Mouse (Mus musculus) heart, adult 8-10 months (tissue): ENCODE measurements around the gene Gramd1b. TPM values are rescaled to one million over a fixed set of nuclear protein-coding genes. Genes with fewer than 3 reads are reported as not detected.

Experiments
- DNase-seq: peaks from one replicate; pipeline ENCODE4 v3.0.0; 2022; ENCODE audit warnings: low spot score
- total RNA-seq, 4 experiments: library from RNA; stranded (reverse); gene quantifications; 2 replicates each; pipeline ENCODE4 v1.2.4; 2022

Gramd1b gene
- total RNA-seq, 4 experiments from 2014 or later = 12.8 to 28.0 (median 19.8) TPM

GRCm38 (mm10) chr9:40316865-40317660 is 214.1 kb downstream of the Gramd1b start:
- DNase-seq = peak; percentile 68

GRCm38 (mm10) chr9:40311813-40312212 is 219.4 kb downstream of the Gramd1b start:
- DNase-seq = no peak

DNA sequence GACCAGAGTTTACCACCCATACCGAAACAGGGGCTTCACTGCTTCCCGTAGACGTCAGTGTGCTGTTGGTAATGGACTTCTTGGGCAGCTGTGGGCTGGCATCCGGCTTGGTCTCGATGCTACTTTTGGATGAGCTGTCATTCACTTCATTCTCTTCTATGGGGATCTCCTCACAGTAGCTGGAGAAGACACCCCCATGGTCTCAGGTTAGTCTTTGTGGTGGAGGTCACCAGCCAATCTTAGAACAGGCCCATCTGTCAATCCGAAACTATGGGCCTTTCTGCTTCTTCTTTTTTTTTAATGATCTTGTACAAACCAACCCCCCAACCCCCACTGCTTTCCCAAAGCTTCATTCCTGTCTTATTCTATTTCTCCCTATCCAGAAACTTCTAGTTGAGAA is 221.3 kb downstream of the Gramd1b start:
- no peak for DNase-seq

GRCm38 (mm10) chr9:40307311-40307710 is 223.9 kb downstream of the Gramd1b start:
- no peak for DNase-seq

DNA sequence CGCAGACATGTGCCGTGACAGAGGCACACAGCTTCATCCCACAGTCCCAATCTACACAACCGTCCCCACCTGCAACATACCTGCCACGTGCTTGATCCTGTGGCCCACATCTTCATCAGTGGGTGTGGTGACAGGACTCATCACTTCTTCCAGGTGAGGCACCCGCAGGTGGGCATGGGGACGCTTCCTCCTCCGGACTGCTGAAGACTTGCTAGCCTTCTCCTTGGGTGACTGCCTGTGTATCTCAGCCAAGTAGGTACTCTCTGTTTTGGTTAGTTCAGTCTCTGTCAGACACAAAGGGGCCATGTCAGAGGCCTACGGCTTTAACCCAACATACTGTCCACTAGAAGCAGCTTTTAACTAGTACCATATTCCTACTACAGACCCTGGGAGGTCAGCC is 226.9 kb downstream of the Gramd1b start:
- no peak for DNase-seq

GRCm38 (mm10) chr9:40302375-40302774 is 228.8 kb downstream of the Gramd1b start:
- DNase-seq = no peak

DNA sequence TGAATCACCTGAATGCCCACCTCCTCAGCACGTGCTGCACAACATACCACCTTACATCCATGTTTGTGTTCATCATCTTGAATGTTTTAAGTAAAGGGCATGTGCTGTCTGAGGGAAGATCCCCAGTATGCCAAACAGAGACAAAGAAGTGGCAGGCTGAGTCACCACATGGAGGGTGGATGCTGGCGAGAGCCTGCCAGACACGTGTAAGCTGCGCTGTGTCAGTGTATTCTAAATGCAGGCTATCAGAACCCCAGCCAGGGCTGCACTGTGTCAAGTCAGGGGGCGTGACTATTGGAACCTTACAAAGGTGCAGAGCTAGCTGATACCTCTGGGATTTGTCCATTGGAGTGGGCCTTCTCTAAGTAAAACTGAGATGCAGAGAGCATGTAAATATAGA is 229.7 kb downstream of the Gramd1b start:
- DNase-seq = no peak

GRCm38 (mm10) chr9:40300018-40300989 is 230.9 kb downstream of the Gramd1b start:
- no peak for DNase-seq

DNA sequence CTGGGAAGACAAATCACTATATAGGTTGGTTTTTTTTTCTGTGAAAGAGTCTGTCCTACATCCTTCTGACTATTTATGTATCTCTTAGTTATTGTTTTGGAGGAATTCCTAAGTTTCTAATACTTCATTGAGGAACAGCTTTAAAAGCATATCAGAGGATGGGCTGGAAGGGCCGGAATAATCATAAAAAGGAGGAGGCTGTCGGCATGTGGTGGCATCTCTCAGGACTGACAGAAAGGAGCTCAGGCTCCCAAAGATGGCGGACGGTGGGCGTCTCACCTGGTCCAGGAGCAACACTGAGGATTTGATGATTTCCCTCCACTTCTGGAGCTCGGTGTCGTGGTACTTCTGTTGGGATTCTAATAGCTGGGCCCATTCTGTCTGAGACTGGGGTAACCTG is 231.9 kb downstream of the Gramd1b start:
- no peak for DNase-seq

- DNase-seq = no peak
Observed at GRCm38 (mm10) chr9:40297969-40298368, 233.2 kb downstream of the Gramd1b start.

DNA sequence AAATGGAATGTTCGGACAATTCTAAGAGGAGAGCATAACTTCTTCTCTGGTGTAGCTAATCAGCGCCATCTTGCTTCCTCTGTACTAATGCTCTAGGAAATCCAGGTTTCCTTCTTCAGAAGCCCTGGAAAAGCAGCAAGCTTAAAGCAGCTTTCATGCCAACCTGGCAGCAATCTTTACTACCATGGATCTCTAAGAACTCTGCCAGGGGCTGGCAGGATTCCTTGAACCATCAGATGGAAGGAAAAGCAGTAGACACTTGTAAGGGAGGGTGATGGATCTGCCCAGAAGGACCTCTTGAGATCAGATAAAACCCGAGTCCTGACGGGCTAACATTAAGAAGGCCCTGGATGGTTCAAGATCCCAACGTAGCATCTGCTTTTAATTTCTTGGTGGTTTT is 234.9 kb downstream of the Gramd1b start:
- no peak for DNase-seq

- DNase-seq = no peak
Observed at GRCm38 (mm10) chr9:40294866-40295265, 236.3 kb downstream of the Gramd1b start.

GRCm38 (mm10) chr9:40294210-40294609 is 237.0 kb downstream of the Gramd1b start:
- DNase-seq = no peak

DNA sequence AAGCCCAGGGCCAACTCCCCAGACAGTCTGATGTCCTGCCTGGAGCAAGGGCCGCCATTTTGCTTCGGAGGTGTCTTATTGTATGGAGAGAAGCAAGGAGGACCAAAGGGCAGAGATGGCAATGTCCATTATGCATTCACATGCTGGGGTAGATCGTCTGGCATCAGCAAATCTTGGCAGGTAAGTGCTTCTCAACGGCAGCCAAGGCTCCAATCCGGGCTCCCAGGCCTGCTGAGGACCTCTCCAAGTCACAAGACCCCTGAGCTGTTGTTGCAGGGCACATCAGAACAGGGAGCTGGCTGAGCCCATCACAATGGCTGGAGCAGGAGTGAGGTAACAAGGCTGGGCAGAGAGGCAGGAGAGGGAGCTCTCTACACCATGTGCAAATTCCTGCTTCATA is 237.4 kb downstream of the Gramd1b start:
- DNase-seq = no peak

GRCm38 (mm10) chr9:40293286-40293685 is 237.9 kb downstream of the Gramd1b start:
- DNase-seq = no peak

DNA sequence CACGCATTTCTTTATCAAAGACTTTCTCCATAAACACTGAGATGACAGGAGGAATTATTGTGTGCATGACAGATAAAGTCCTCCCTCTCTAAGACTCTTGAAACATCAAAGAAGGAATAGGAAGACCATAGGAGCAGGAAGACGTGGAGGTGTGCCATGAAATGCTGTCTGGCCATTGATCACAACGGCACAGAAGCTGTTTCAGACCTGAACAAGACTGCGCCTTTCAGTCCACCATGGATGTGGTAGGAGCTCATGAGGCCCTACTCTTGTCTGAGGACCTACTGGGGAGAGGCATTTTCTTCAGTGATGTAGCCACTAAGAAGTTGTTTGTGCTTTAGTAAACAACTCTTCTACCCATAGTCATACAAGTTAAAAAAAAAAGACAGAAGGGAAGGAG is 238.7 kb downstream of the Gramd1b start:
- DNase-seq = no peak

DNA sequence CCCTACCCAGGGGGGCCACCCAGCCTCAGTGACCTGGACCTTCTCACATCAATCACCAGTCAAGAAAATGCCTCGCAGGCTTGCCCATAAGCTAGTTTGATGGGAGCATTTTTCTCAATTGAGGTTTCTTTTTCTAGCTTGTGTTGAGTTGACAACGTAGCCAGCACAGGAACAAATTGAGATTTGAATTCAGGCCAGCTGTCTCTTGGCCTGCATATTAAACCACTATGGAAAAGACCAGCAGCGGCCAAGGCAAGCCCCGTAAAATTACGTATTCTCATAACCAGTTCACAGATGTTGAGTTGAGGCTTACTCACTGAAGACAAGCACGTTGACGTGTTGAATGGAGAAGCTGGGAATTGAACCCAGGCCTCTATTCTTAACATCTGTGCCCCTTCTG is 248.2 kb downstream of the Gramd1b start:
- DNase-seq = no peak

GRCm38 (mm10) chr9:40279438-40279837 is 251.7 kb downstream of the Gramd1b start:
- no peak for DNase-seq

GRCm38 (mm10) chr9:40277671-40278070 is 253.5 kb downstream of the Gramd1b start:
- DNase-seq = no peak

GRCm38 (mm10) chr9:40275904-40276303 is 255.3 kb downstream of the Gramd1b start:
- DNase-seq = no peak

- no peak for DNase-seq
Observed at GRCm38 (mm10) chr9:40272822-40273221, 258.4 kb downstream of the Gramd1b start.

- DNase-seq = no peak
Observed at GRCm38 (mm10) chr9:40271075-40271474, 260.1 kb downstream of the Gramd1b start.

DNA sequence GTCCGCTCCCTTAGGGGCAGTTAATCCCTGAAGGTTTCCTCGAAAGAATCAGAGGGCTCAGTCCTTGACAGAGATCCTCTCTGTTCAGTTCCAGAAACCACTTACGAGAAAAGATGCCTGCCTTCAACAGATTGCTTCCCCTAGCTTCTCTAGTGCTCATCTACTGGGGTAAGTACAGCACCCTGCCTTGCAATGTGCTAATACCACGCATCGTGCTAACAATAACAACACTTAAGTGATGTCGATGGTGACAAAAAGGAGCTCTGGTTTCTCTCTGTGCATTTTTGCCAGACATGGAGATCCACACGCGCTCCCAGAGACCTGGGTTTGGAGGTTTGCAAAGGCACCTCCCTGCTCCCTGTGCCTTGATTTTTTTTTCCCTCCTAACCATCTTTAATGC is 261.3 kb downstream of the Gramd1b start:
- DNase-seq = no peak
